Mouse (Mus musculus) megakaryocyte progenitor cell, adult 5-6 weeks (primary cell): Measurements from ENCODE around the gene 4930402F06Rik. TPM values are rescaled to one million over a fixed set of nuclear protein-coding genes. Genes with fewer than 3 reads are reported as not detected.

Experiments used
- ATAC-seq: replicated peaks from 2 replicates; pipeline ENCODE4 v1.8.0; 2016; ENCODE audit warnings: mild to moderate bottlenecking, moderate TSS enrichment, inconsistent platforms; ENCODE audit not compliant: poor library complexity
- total RNA-seq, 2 experiments: library from RNA; stranded (forward) in 1 of 2; stranded (reverse) in 1 of 2; fragments of 157-497, 149-512 nt in 1 of 2; fragments of 200-1000 nt in 1 of 2; gene quantifications; 2 replicates each; pipeline versions ENCODE4 v1.2.3 to v1.2.4; 2015 to 2017

4930402F06Rik gene
- total RNA-seq (2015) (not detected in 2 replicates), total RNA-seq (2017) (not detected in 2 replicates)

GRCm38 (mm10) chr2:35397096-35397495, at the start of gene 4930402F06Rik:
TSS of gene 4930402F06Rik (minus strand) at chr2:35397175.
- ATAC-seq: 0 out of 2 replicates have a peak, but pooled peaks have one; percentile 8

- no peak for ATAC-seq
These were observed 49.3 kb upstream of the 4930402F06Rik start for GRCm38 (mm10) chr2:35446300-35446699.

GRCm38 (mm10) chr2:35445610-35446009, 48.6 kb upstream of the 4930402F06Rik start:
- ATAC-seq: peak; percentile 13; the same call in 1 of the 2 replicates

- no peak for ATAC-seq
These were observed 47.8 kb upstream of the 4930402F06Rik start for GRCm38 (mm10) chr2:35444764-35445262.

GRCm38 (mm10) chr2:35443981-35444763, 47.2 kb upstream of the 4930402F06Rik start:
- peak; percentile 53 for ATAC-seq

GRCm38 (mm10) chr2:35443325-35443724, 46.4 kb upstream of the 4930402F06Rik start:
- no peak for ATAC-seq

GRCm38 (mm10) chr2:35442079-35442478, 45.1 kb upstream of the 4930402F06Rik start:
- ATAC-seq: no peak

GRCm38 (mm10) chr2:35441419-35441818, 44.4 kb upstream of the 4930402F06Rik start:
- peak; percentile 36 for ATAC-seq

GRCm38 (mm10) chr2:35440480-35440879, 43.5 kb upstream of the 4930402F06Rik start:
- no peak for ATAC-seq

- peak; percentile 76 for ATAC-seq
These were observed 40.8 kb upstream of the 4930402F06Rik start for GRCm38 (mm10) chr2:35437796-35438195.

GRCm38 (mm10) chr2:35434576-35435123, 37.7 kb upstream of the 4930402F06Rik start:
- no peak for ATAC-seq

GRCm38 (mm10) chr2:35433428-35433827, 36.5 kb upstream of the 4930402F06Rik start:
- no peak for ATAC-seq

GRCm38 (mm10) chr2:35432472-35432871, 35.5 kb upstream of the 4930402F06Rik start:
- no peak for ATAC-seq

GRCm38 (mm10) chr2:35432011-35432410, 35.0 kb upstream of the 4930402F06Rik start:
- no peak for ATAC-seq

GRCm38 (mm10) chr2:35430806-35431205, 33.8 kb upstream of the 4930402F06Rik start:
- ATAC-seq: no peak

- no peak for ATAC-seq
These were observed 31.8 kb upstream of the 4930402F06Rik start for GRCm38 (mm10) chr2:35428615-35429300.

GRCm38 (mm10) chr2:35427559-35427958, 30.6 kb upstream of the 4930402F06Rik start:
- no peak for ATAC-seq

GRCm38 (mm10) chr2:35423711-35424339, 26.9 kb upstream of the 4930402F06Rik start:
- no peak for ATAC-seq

GRCm38 (mm10) chr2:35422384-35422783, 25.4 kb upstream of the 4930402F06Rik start:
- ATAC-seq: no peak

- peak; percentile 42 for ATAC-seq
These were observed 23.7 kb upstream of the 4930402F06Rik start for GRCm38 (mm10) chr2:35420681-35421080.

GRCm38 (mm10) chr2:35419671-35420070, 22.7 kb upstream of the 4930402F06Rik start:
- ATAC-seq: peak; percentile 52
